Mouse (Mus musculus): Measurements from ENCODE around the gene Dgkh.
"Not testable (repeated sequence)": the region's sequence is repeated elsewhere in the genome, so short reads cannot be mapped to it uniquely, and the experiment has no call there.

Gene Dgkh

GRCm38 (mm10) chr14:78630923-78631875 lies 101.4 kb downstream of the Dgkh start:
- no peak for DNase-seq (ENCODE audit: low spot score in 2 of 2)

- DNase-seq (ENCODE audit: low spot score in 2 of 2): peak in 1 of 2 experiments; percentile 73
These were observed 104.9 kb downstream of the Dgkh start for GRCm38 (mm10) chr14:78627516-78628275.

GRCm38 (mm10) chr14:78618883-78619295 lies 113.7 kb downstream of the Dgkh start:
- no peak for DNase-seq (ENCODE audit: low spot score in 2 of 2)

- DNase-seq (ENCODE audit: low spot score in 2 of 2): no peak
These were observed 119.0 kb downstream of the Dgkh start for GRCm38 (mm10) chr14:78613569-78613968.

GRCm38 (mm10) chr14:78612111-78612788 lies 120.3 kb downstream of the Dgkh start:
- DNase-seq (ENCODE audit: low spot score in 2 of 2): no peak

- DNase-seq (ENCODE audit: low spot score in 2 of 2): no peak
These were observed 137.7 kb downstream of the Dgkh start for GRCm38 (mm10) chr14:78594916-78595315.

- no peak for DNase-seq (ENCODE audit: low spot score in 2 of 2)
These were observed 139.6 kb downstream of the Dgkh start for GRCm38 (mm10) chr14:78592965-78593364.

GRCm38 (mm10) chr14:78590335-78590734 lies 142.2 kb downstream of the Dgkh start:
- DNase-seq (ENCODE audit: low spot score in 2 of 2): peak in 1 of 2 experiments; percentile 45

GRCm38 (mm10) chr14:78584222-78584621 lies 148.4 kb downstream of the Dgkh start:
- peak; percentile 65 to 74 for DNase-seq (ENCODE audit: low spot score in 2 of 2)

- no peak for DNase-seq (ENCODE audit: low spot score in 2 of 2)
These were observed 149.4 kb downstream of the Dgkh start for GRCm38 (mm10) chr14:78583168-78583567.

- DNase-seq (ENCODE audit: low spot score in 2 of 2): no peak
These were observed 156.7 kb downstream of the Dgkh start for GRCm38 (mm10) chr14:78575899-78576298.

- DNase-seq (ENCODE audit: low spot score in 2 of 2): no peak
These were observed 164.2 kb downstream of the Dgkh start for GRCm38 (mm10) chr14:78568410-78568809.

GRCm38 (mm10) chr14:78566431-78566830 lies 166.1 kb downstream of the Dgkh start:
- no peak for DNase-seq (ENCODE audit: low spot score in 2 of 2)

- DNase-seq (ENCODE audit: low spot score in 2 of 2): no peak
These were observed 168.3 kb downstream of the Dgkh start for GRCm38 (mm10) chr14:78564292-78564691.

GRCm38 (mm10) chr14:78563211-78563610 lies 169.4 kb downstream of the Dgkh start:
- DNase-seq (ENCODE audit: low spot score in 2 of 2): no peak

GRCm38 (mm10) chr14:78562121-78562520 lies 170.5 kb downstream of the Dgkh start:
- no peak for DNase-seq (ENCODE audit: low spot score in 2 of 2)

- no peak for DNase-seq (ENCODE audit: low spot score in 2 of 2)
These were observed 173.5 kb downstream of the Dgkh start for GRCm38 (mm10) chr14:78559042-78559441.

GRCm38 (mm10) chr14:78554830-78555229 lies 177.7 kb downstream of the Dgkh start:
- not testable (repeated sequence) for DNase-seq (ENCODE audit: low spot score in 2 of 2)

GRCm38 (mm10) chr14:78553661-78554060 lies 178.9 kb downstream of the Dgkh start:
- DNase-seq (ENCODE audit: low spot score in 2 of 2): no peak

GRCm38 (mm10) chr14:78548807-78549206 lies 183.8 kb downstream of the Dgkh start:
- no peak for DNase-seq (ENCODE audit: low spot score in 2 of 2)

GRCm38 (mm10) chr14:78541319-78541718 lies 191.3 kb downstream of the Dgkh start:
- no peak for DNase-seq (ENCODE audit: low spot score in 2 of 2)

GRCm38 (mm10) chr14:78539821-78540220 lies 192.8 kb downstream of the Dgkh start:
- no peak for DNase-seq (ENCODE audit: low spot score in 2 of 2)

Data from left cerebral cortex, adult 9 months (tissue).